Mouse (Mus musculus) G1E (cell line): Measurements from ENCODE around the gene Mvp.

Experiments used
- GATA1 ChIP-seq: IDR thresholded peaks from 2 replicates; pipeline ENCODE4 v1.6.1; 2012; ENCODE audit warnings: borderline replicate concordance, low read length, inconsistent platforms, mixed read lengths
- TAL1 ChIP-seq: conservative IDR thresholded peaks from 2 replicates; pipeline ENCODE4 v1.6.1; 2012; ENCODE audit warnings: low read depth, low read length, inconsistent platforms, mixed read lengths

DNA sequence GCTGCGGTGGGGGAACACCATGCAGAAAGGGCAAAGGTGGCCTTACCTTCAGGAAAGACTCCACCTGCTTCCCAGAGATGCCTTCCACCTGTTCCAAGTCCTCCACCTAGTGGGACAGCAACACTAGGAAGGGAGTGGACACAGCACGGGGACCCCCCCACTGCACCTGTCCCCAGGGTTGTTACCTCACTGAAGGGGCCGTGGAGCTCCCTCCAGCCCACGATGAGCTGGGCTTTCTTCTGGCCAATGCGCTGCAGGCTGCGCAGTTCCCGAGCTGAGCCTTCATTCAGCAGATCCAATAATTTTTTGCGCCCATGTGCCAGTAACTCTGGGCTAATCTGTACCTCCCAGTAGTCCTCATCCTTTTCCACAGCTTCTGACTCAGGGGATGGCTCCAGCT is 13.5 kb upstream of the Mvp start:
- TF ChIP-seq TAL1 (no peak), GATA1 (no peak)
